Mouse (Mus musculus) cerebellum, adult 11-12 months (tissue): ENCODE data around the gene Palm.

Experiments used
- DNase-seq: peaks from one replicate; pipeline ENCODE4 v3.0.0; 2022

Palm gene

DNA sequence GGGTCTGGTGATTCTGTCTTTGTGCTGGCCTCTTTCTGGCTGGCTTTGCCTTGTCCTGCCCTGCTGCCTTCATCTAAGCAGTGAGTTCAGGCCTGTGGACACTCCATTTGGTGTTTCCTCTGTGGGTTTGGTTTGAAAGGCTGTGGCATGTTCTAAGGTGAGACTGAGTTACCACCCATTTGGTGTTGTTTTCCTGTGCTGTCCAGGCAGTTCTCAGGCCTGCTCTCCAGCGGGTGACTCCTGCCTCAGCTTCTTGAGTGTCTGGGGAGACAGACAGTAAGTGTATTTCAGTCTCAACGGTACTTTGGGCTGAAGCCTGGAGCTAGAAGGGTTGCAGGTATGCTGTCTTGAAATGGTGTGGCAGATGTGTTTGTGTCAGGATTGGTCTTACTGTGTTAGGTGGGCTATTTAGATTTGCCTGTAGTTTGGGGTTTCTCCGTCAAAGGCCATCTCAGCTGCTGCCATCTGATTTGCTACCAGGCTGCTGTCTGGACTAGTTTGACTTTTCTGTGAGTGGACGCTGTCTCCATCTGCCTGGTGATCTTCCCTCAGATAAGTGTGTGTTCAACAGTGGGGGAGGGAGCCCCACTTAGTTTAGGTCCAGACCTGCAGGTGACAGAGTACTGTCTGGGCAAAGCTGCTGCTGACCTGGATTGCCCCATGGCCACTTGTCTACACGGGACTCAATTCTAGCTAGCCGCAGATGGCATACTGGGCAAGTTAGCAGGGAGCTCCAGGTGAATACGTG lies 63.5 kb downstream of the Palm start:
- DNase-seq = no peak

DNA sequence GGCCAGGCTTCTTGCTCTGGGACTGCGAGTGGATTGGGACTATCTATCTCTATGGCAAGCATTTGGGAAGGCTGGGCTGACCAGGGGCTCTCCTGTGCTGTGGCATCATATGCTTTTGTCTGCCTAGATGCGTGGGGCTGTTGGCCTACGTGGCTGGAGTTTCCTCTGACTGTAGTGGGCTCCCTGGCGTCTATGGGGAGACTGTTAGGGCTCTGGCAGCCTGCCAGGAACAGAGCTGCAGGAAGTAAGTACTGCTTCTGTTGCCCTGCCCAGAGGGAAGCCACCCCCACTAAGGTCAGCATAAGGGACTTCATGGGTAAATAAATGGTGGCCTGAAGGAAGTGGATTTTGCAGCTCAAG lies 64.1 kb downstream of the Palm start:
- peak; percentile 68 for DNase-seq

DNA sequence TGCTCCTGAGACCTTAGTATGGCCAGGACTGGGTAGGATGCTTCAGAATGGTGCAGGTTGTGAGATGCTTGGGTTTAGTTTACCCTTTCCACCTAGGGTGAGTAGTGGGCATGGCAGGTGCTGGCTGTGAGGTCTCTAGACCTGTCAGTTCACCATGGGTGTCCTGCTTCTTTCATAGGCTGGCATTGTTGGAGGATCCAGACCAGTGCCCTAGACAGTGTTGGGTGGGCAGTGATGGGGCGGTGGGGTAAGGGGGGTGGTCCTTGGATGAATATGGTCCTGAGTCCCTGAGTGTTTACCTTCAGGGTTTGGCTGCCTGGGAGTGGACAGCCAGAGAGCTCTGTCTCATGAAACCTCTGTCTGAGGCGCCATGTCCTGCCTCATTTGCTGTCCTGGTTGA lies 64.5 kb downstream of the Palm start:
- no peak for DNase-seq

GRCm38 (mm10) chr10:79858416-79859074 lies 65.2 kb downstream of the Palm start:
- DNase-seq = peak; percentile 76

DNA sequence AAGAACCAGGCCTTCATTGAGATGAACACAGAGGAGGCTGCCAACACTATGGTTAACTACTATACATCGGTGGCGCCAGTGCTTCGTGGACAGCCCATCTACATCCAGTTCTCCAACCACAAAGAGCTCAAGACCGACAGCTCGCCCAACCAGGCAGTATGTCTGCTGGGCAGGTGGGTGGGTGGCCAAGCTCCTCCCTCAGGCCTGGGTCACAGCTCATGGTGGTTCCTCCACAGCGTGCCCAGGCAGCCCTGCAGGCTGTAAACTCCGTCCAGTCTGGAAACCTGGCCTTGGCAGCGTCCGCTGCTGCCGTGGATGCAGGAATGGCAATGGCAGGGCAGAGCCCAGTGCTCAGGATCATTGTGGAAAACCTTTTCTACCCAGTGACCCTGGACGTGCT lies 65.7 kb downstream of the Palm start:
- peak; percentile 46 for DNase-seq

GRCm38 (mm10) chr10:79860079-79860911 lies 66.9 kb downstream of the Palm start:
- DNase-seq = no peak

GRCm38 (mm10) chr10:79861230-79862048 lies 68.1 kb downstream of the Palm start:
- peak; percentile 83 for DNase-seq

- no peak for DNase-seq
Measured at GRCm38 (mm10) chr10:79862049-79862788, 68.8 kb downstream of the Palm start.

GRCm38 (mm10) chr10:79862925-79863324 lies 69.6 kb downstream of the Palm start:
- DNase-seq = no peak

- peak; percentile 46 for DNase-seq
Measured at GRCm38 (mm10) chr10:79864351-79865188, 71.2 kb downstream of the Palm start.

DNA sequence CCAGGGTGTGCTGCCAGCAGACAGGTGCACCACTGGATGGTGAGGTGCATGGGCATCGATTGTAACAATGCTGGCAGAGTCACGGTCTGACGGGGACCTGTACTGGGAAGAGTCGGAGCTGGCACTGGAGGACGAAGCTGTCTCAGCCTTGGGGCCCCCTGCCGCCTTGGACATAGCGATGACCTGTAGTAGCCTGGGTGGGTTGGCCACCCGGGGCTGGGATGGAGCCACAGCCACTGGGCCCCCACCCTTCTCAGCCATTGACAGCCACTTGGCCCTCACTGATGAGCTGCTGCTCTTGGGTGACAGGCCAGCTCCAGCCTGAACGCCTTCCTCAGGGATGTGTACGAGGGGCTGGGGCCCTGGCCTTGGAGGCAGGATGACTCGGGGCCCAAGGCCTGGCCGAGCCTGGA lies 71.8 kb downstream of the Palm start:
- DNase-seq = peak; percentile 55

GRCm38 (mm10) chr10:79865801-79866295 lies 72.5 kb downstream of the Palm start:
- DNase-seq = peak; percentile 66

- DNase-seq = peak; percentile 51
Measured at GRCm38 (mm10) chr10:79866601-79867000, 73.2 kb downstream of the Palm start.
